Mouse (Mus musculus) retina, postnatal 7 days (tissue): ENCODE data around the gene Tap2.
A peak's percentile ranks its signal among the peaks of the same experiment; 100 is the strongest.

Source experiments
- DNase-seq: peaks from one replicate; pipeline ENCODE4 v3.0.0-alpha.2; 2012; ENCODE audit warnings: low read depth, low spot score

Gene Tap2

GRCm38 (mm10) chr17:34249878-34250277 lies 46.6 kb downstream of the Tap2 start:
- DNase-seq = peak; percentile 34

GRCm38 (mm10) chr17:34251666-34252065 lies 48.3 kb downstream of the Tap2 start:
- no peak for DNase-seq

GRCm38 (mm10) chr17:34256501-34256900 lies 53.2 kb downstream of the Tap2 start:
- no peak for DNase-seq

- no peak for DNase-seq
Observed at GRCm38 (mm10) chr17:34257594-34258375, 54.5 kb downstream of the Tap2 start, which contains the start of gene H2-Ab1. TSS of gene H2-Ab1 (plus strand) at chr17:34257689.

DNA sequence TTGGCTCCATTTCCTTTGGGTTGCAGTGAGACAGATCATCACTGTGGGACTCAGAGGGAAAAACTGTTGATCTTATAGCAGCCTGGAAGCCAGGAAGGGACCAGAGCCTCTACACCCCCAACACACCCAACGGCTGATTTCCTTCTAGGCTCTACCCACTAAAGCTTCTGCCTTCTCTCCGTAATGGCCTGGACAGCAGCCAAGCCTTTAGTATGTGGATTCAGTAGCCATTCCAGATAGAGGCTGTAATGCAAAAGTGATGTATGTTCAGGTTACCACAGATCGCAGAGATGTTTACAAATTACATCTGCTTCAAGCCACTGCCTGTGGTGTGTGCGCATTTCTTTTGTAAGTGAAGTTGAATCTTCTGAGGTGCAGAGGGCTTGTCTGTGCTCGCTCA lies 57.2 kb downstream of the Tap2 start:
- no peak for DNase-seq

DNA sequence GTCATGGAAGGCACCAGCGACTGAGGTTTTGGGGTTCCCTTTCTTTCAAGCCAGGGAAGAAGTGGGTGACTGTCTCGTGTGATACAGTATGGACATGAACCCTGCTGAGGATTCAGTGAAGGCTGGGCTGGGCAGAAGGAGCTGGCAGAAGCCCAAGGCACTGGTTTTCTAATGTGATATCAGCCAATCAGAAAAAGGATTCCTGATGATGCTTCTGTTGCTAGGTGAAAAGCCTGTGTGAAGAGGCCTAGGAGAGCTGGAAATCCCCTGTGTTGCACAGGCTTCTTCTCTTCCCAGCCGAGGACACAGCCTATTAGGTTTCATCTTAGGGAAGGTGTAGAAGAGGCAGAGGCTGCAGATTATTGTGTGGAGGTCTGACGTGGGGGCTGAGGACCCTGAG lies 58.2 kb downstream of the Tap2 start:
- peak; percentile 79 for DNase-seq

DNA sequence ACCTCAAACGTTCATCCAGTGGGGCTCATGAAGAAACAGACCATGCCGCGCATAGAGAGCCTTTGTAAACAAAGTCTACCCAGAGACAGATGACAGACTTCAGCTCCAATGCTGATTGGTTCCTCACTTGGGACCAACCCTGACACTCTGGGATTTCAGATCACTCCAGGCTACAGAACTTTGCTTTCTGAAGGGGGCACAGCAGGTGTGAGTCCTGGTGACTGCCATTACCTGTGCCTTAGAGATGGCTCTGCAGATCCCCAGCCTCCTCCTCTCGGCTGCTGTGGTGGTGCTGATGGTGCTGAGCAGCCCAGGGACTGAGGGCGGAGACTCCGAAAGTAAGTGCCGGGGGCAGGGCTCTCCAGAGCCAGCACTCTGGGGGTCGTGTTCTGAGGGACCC lies 59.7 kb downstream of the Tap2 start:
- peak; percentile 81 for DNase-seq

DNA sequence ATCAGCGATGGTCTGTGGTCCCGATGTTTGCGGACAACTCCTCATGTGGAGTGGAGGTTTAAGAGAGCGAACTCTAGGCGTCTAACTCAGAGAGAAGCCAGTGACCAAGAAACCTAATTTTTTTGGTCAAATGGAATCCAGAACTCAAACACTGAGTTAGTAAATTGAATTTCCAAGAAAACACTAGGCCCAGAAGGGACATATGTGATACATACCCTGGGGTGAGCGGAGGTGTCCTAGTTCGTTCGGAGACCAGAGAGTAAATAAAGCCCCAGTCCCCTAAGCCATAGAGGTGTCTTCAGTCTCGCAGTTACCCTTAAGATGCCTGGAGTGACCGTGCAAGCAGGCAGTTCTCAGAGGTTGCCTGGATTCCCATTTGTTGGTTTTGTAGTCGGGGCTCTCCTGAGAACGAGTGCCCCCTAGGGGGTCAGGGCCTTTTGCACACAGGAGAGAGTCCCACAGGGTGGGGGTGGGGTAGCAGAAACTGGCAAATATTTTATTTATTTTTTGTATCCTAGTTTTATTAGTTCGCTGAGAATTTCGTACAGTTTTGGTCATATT lies 60.6 kb downstream of the Tap2 start:
- DNase-seq = no peak

DNA sequence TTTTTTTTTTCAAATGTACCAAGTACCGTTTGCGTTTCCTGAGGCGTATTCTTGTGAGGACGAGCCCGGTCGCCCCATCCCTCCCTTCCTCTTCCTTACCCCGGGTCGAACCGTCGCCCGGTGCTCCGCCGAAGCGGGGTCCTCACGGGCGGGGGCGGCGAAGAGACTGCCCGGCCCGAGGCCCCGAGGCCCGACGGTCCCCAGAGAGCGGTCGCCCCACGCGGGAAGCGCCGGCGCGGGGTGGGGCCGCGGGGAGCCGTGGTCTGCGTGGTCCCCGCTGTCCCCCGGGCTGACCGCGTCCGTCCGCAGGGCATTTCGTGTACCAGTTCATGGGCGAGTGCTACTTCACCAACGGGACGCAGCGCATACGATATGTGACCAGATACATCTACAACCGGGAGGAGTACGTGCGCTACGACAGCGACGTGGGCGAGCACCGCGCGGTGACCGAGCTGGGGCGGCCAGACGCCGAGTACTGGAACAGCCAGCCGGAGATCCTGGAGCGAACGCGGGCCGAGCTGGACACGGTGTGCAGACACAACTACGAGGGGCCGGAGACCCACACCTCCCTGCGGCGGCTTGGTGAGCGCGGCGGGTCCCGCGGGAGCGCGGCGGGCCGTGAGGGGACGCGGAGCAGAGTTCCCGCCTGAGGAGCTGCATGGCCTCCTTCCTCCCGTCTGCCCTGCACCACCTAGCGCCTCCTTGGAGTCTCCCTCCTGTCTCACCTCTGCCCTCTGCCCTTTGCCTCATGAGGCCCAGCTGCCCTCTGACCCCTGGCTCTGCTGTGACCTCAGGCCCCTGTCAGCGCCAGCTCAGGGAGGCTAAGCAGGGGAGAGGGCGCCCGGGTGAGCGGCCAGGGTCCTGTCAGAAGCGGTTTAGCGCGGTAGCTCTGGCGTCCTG lies 61.4 kb downstream of the Tap2 start:
- DNase-seq = no peak
